Mouse (Mus musculus) midbrain, embryonic 13.5 days (tissue): ENCODE data around the gene Scarf1. TPM values are rescaled to one million over a fixed set of nuclear protein-coding genes. Genes with fewer than 3 reads are reported as not detected.
"Not testable (repeated sequence)": the region's sequence is repeated elsewhere in the genome, so short reads cannot be mapped to it uniquely, and the experiment has no call there.

Experiments used
- ATAC-seq: fragments of 200-750 bp; cut with Nextera tagmentation; 2 replicates; pipeline ENCODE4 v1.8.0; 2017; ENCODE audit warnings: mild to moderate bottlenecking, moderate TSS enrichment, moderate library complexity
- H3K27ac ChIP-seq: fragments of 300-500 bp; sonication (generic); 2 replicates; pipeline ENCODE4 v1.5.1; 2015; ENCODE audit warnings: inconsistent platforms, mild to moderate bottlenecking, moderate library complexity
- H3K27me3 ChIP-seq: fragments of 300-500 bp; sonication (generic); 2 replicates; pipeline ENCODE4 v1.6.1; 2015; ENCODE audit warnings: mild to moderate bottlenecking, inconsistent platforms
- H3K36me3 ChIP-seq: fragments of 300-500 bp; sonication (generic); 2 replicates; pipeline ENCODE4 v1.6.1; 2015; ENCODE audit warnings: mild to moderate bottlenecking, inconsistent platforms
- H3K4me1 ChIP-seq: fragments of 300-500 bp; sonication (generic); replicated peaks from 2 replicates; pipeline ENCODE4 v1.6.1; 2015; ENCODE audit warnings: inconsistent platforms
- H3K4me2 ChIP-seq: fragments of 300-500 bp; sonication (generic); replicated peaks from 2 replicates; pipeline ENCODE4 v1.6.1; 2015; ENCODE audit warnings: moderate library complexity, mild to moderate bottlenecking, inconsistent platforms
- H3K4me3 ChIP-seq: fragments of 300-500 bp; sonication (generic); replicated peaks from 2 replicates; pipeline ENCODE4 v1.5.1; 2015; ENCODE audit warnings: mild to moderate bottlenecking, inconsistent platforms
- H3K9ac ChIP-seq: fragments of 300-500 bp; sonication (generic); replicated peaks from 2 replicates; pipeline ENCODE4 v1.6.1; 2015; ENCODE audit warnings: mild to moderate bottlenecking, inconsistent platforms
- H3K9me3 ChIP-seq: fragments of 300-500 bp; sonication (generic); 2 replicates; pipeline ENCODE4 v1.6.1; 2016; ENCODE audit warnings: mild to moderate bottlenecking, inconsistent platforms
- WGBS: fragments of 180-500 bp; shearing (Covaris S2); methylation state at CpG from one replicate; pipeline ENCODE4 v1.1.7; 2015; 5-methylcytosine and 5-hydroxymethylcytosine counted together
- polyA plus RNA-seq: library from polyadenylated mRNA; unstranded; fragments of >200 nt; fragmentation: Nextera tagmentation; extraction: Ambion mirVana; gene quantifications from 2 replicates; pipeline ENCODE4 v1.2.1, GENCODE M21; 2015

Scarf1 gene
- polyA plus RNA-seq, 1 experiment from 2014 or later, result 3.5 TPM

- ATAC-seq, result no peak
- Histone ChIP-seq H3K36me3 (peaks cover 47% of the 10 kb centered on the region), H3K4me3 (no peak overlapping the region), H3K27ac (no peak overlapping the region), H3K4me2 (no peak overlapping the region), H3K9ac (no peak overlapping the region), H3K27me3 (no peaks in the 10 kb centered on the region), H3K4me1 (peaks cover 18% of the 10 kb centered on the region), H3K9me3 (no peaks in the 10 kb centered on the region)
- 81% methylated on average over 4 of the region's 4 CpGs for WGBS
Measured at GRCm38 (mm10) chr11:75546057-75546456, 32.7 kb downstream of the Scarf1 start.

DNA sequence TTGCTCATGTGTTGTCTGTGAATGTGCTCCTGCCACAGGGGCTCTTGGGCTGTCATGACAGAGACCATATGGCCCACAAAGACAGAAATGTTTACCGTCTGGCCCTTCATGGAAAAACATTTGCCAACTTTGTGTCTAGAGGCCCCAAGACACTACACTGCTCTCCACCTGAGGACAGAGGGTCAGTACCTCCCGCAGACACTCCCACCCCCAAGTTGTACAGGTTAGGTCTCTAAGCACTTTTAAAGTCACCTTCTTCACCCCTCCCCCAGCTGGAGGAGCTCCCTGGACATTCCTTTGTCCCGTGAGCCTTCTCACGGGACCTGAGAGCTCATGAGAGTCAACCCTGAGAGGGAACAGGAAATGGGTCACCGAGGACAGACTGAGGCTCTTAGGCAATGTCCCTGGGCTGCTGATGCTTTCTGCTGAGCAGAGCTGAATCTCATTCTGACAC lies 36.3 kb downstream of the Scarf1 start:
- H3K4me1 ChIP-seq, result peaks cover 31% of the 10 kb centered on the region
- WGBS, result 62% methylated on average over 5 of the region's 5 CpGs
- 0 out of 2 replicates have a peak overlapping the region, but pooled peaks have one; percentile 51 for H3K27ac ChIP-seq
- H3K9ac ChIP-seq, result no peak overlapping the region
- no peak overlapping the region for H3K4me3 ChIP-seq
- 0 out of 2 replicates have a peak, but pooled peaks have one; percentile 17 for ATAC-seq
- no peaks in the 10 kb centered on the region for H3K27me3 ChIP-seq
- no peak overlapping the region for H3K4me2 ChIP-seq
- H3K9me3 ChIP-seq, result no peaks in the 10 kb centered on the region
- peaks cover 43% of the 10 kb centered on the region for H3K36me3 ChIP-seq

GRCm38 (mm10) chr11:75550200-75550946 lies 37.0 kb downstream of the Scarf1 start:
- 0 out of 2 replicates have a peak, but pooled peaks have one; percentile 48 for ATAC-seq
- Histone ChIP-seq H3K27me3 (no peaks in the 10 kb centered on the region), H3K9me3 (no peaks in the 10 kb centered on the region), H3K36me3 (peaks cover 37% of the 10 kb centered on the region), H3K4me1 (peaks cover 31% of the 10 kb centered on the region), H3K9ac (no peak overlapping the region), H3K27ac (0 out of 2 replicates have a peak overlapping the region, but pooled peaks have one; percentile 30), H3K4me2 (no peak overlapping the region), H3K4me3 (no peak overlapping the region)
- 63% methylated on average over 12 of the region's 12 CpGs for WGBS

GRCm38 (mm10) chr11:75551321-75551720 lies 38.0 kb downstream of the Scarf1 start:
- no peak overlapping the region for H3K4me2 ChIP-seq
- peaks cover 27% of the 10 kb centered on the region for H3K36me3 ChIP-seq
- no peak for ATAC-seq

GRCm38 (mm10) chr11:75551961-75552441 lies 38.7 kb downstream of the Scarf1 start:
- 0 out of 2 replicates have a peak overlapping the region, but pooled peaks have one; percentile 14 for H3K27ac ChIP-seq
- H3K9me3 ChIP-seq, result no peaks in the 10 kb centered on the region
- WGBS, result 69% methylated on average over 9 of the region's 9 CpGs
- no peak overlapping the region for H3K4me3 ChIP-seq
- H3K36me3 ChIP-seq, result peaks cover 25% of the 10 kb centered on the region
- peaks cover 31% of the 10 kb centered on the region for H3K4me1 ChIP-seq
- no peak for ATAC-seq
- no peak overlapping the region for H3K4me2 ChIP-seq
- H3K9ac ChIP-seq, result peak overlapping the region; percentile 37
- H3K27me3 ChIP-seq, result no peaks in the 10 kb centered on the region

More at GRCm38 (mm10) chr11:75551321-75551720, 38.0 kb downstream of the Scarf1 start:
- Histone ChIP-seq H3K27ac (no peak overlapping the region), H3K9ac (no peak overlapping the region), H3K4me3 (no peak overlapping the region), H3K4me1 (peaks cover 31% of the 10 kb centered on the region), H3K9me3 (no peaks in the 10 kb centered on the region), H3K27me3 (no peaks in the 10 kb centered on the region)
- 88% methylated on average over 5 of the region's 5 CpGs for WGBS

DNA sequence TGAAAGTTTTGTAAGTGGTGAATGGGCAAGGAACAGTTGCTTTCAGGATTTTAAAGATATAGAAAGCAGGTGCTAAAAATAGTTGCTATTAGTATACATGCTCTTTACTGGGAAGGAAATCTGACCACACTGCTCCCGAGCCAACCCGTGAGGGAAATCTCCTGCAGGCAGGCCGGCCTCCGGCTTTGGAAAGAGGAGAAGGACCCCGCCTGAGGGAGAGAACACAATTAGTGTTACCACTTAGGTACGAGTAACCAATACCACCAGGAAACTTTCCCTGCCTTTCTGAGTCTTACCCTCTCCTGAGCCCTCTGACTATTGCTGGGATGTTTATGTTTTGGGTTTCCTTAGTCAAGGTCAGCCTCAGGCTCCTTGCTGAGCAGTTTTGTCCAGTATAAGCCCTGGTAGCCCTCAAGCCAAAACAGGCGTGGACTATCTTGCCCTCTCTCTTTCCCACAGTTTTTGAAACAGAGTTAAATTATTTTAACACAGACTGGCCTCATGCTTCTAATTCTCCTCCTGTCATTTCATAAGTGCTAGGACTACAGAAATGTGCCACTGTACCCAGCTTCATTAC lies 39.7 kb downstream of the Scarf1 start:
- Histone ChIP-seq H3K27ac (no peak overlapping the region), H3K4me2 (no peak overlapping the region), H3K9ac (no peak overlapping the region), H3K4me3 (no peak overlapping the region), H3K9me3 (no peaks in the 10 kb centered on the region), H3K27me3 (no peaks in the 10 kb centered on the region), H3K36me3 (peaks cover 24% of the 10 kb centered on the region), H3K4me1 (peaks cover 31% of the 10 kb centered on the region)
- ATAC-seq, result no peak
- 63% methylated on average over 7 of the region's 7 CpGs for WGBS

- H3K4me3 ChIP-seq, H3K9ac ChIP-seq, H3K27me3 ChIP-seq, H3K27ac ChIP-seq, H3K9me3 ChIP-seq, ATAC-seq, H3K4me2 ChIP-seq: not testable (repeated sequence)
- Histone ChIP-seq H3K4me1 (peaks cover 16% of the 10 kb centered on the region), H3K36me3 (peaks cover 27% of the 10 kb centered on the region)
- 95% methylated on average over 6 of the region's 6 CpGs for WGBS
Measured at GRCm38 (mm10) chr11:75556006-75556405, 42.7 kb downstream of the Scarf1 start.

DNA sequence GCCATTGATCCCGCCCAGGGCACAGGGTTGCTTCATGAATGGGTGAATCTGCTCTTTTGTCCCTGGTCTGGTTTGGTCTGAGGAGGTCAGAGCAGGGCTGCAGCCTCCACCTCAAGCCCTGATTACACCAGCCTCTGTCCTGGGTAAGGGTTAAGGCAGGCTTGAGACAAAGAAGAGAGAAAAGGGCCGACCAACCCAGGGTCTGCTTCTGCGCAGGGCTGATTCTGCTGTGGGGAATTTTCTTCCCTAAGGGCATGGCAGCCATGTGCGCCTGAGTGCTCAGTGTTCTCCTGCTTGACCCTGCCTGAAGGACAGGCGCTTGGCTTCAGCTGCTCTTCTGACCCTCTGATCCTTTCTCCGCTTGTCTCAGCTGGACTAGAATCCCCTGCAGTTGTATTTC lies 43.8 kb downstream of the Scarf1 start:
- Histone ChIP-seq H3K9me3 (no peaks in the 10 kb centered on the region), H3K9ac (no peak overlapping the region), H3K36me3 (peaks cover 37% of the 10 kb centered on the region), H3K27ac (no peak overlapping the region), H3K27me3 (no peaks in the 10 kb centered on the region), H3K4me3 (no peak overlapping the region), H3K4me2 (no peak overlapping the region), H3K4me1 (peaks cover 5% of the 10 kb centered on the region)
- 74% methylated on average over 6 of the region's 6 CpGs for WGBS
- no peak for ATAC-seq

GRCm38 (mm10) chr11:75558101-75558500 lies 44.8 kb downstream of the Scarf1 start:
- Histone ChIP-seq H3K9me3 (no peaks in the 10 kb centered on the region), H3K4me3 (no peak overlapping the region), H3K27me3 (no peaks in the 10 kb centered on the region), H3K27ac (no peak overlapping the region), H3K4me2 (no peak overlapping the region), H3K36me3 (peaks cover 46% of the 10 kb centered on the region), H3K4me1 (no peaks in the 10 kb centered on the region), H3K9ac (no peak overlapping the region)
- 92% methylated on average over 1 of the region's 1 CpGs for WGBS
- no peak for ATAC-seq

- no peak overlapping the region for H3K4me2 ChIP-seq
- H3K9me3 ChIP-seq, result no peaks in the 10 kb centered on the region
- ATAC-seq, result no peak
- 89% methylated on average over 8 of the region's 8 CpGs for WGBS
- H3K9ac ChIP-seq, result no peak overlapping the region
- H3K4me1 ChIP-seq, result no peaks in the 10 kb centered on the region
- H3K4me3 ChIP-seq, result no peak overlapping the region
- H3K36me3 ChIP-seq, result peaks cover 53% of the 10 kb centered on the region
- H3K27ac ChIP-seq, result no peak overlapping the region
- H3K27me3 ChIP-seq, result no peaks in the 10 kb centered on the region
Measured at GRCm38 (mm10) chr11:75559870-75560504, 46.6 kb downstream of the Scarf1 start.

DNA sequence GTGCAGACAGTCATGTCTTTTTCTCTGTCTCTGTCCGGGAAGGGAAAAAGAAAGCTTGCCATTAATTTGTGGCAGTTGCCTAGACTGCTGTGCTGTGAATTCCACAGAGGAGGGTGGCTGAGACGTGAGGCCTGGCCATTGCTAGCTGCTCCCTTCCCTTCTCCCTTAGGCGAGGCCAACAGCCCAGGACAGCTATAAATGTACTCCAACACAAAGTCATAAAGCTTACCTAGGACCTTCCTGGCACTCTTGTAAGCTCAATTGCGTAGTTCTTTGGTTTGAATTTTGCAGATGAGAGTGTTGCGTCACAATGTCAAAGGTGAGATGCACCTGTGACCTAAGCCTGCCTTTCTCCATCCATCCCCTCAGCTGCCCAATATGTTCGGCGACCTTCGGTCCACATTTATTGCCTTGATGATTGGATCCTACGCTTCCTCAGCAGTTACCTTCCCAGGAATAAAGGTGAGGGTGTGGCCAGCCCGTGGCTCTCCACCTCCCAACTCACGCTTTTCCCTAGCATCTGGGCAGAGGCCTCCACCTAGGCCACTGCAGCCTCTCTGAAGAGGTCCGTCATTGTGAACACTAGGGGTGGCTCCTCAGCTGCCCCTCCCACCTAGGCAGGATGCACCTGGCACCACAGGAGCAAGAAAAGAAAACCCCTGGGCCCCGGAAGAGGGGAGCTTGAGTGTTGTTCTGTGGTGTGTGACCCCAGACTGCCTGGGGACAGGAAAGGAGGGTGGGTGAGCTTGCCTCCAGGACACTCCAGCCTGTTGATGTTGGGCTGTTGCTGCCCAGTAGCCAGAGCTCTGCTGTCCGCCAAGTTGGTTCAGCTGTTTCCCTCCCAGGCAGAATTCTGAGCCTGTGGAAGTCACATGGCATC lies 47.4 kb downstream of the Scarf1 start:
- Histone ChIP-seq H3K9ac (no peak overlapping the region), H3K27me3 (no peaks in the 10 kb centered on the region), H3K4me1 (no peaks in the 10 kb centered on the region), H3K9me3 (no peaks in the 10 kb centered on the region), H3K36me3 (peaks cover 59% of the 10 kb centered on the region), H3K4me2 (no peak overlapping the region), H3K4me3 (no peak overlapping the region), H3K27ac (no peak overlapping the region)
- no peak for ATAC-seq
- WGBS, result 83% methylated on average over 14 of the region's 14 CpGs
